Mouse (Mus musculus) G1E-ER4 (cell line): Measurements from ENCODE around the gene Itsn2. TPM values are rescaled to one million over a fixed set of nuclear protein-coding genes. Genes with fewer than 3 reads are reported as not detected.

Experiments
- GATA1 ChIP-seq: IDR thresholded peaks from one replicate; pipeline ENCODE4 v1.8.0; 2012; ENCODE audit warnings: low read length, inconsistent platforms
- polyA plus RNA-seq: library from polyadenylated mRNA; stranded (reverse); fragments of >175 nt; gene quantifications from 2 replicates; pipeline ENCODE4 v1.2.3, GENCODE M21; 2012

Gene Itsn2
- polyA plus RNA-seq, 1 experiment = 9.9 TPM

GRCm38 (mm10) chr12:4685441-4685840 lies 93.0 kb downstream of the Itsn2 start:
- no peak for TF ChIP-seq GATA1

DNA sequence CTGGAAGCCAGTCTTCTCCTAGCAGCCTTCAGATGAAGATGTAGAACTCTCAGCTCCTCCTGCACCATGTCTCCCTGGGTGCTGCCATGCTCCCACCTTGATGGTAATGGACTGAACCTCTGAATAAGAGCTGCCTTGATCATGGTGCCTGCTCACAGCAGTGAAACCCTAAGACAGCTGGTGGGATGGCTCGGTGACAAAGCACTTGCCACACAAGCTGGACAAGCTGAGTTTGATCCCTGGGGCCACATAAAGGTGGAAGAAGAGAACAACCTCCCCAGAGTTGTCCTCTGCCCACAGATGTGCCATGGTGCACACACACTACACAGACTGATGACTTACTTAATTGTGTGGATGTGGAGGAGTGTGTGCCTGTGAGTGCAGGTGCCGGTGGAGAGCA lies 95.9 kb downstream of the Itsn2 start:
- TF ChIP-seq GATA1 = no peak

DNA sequence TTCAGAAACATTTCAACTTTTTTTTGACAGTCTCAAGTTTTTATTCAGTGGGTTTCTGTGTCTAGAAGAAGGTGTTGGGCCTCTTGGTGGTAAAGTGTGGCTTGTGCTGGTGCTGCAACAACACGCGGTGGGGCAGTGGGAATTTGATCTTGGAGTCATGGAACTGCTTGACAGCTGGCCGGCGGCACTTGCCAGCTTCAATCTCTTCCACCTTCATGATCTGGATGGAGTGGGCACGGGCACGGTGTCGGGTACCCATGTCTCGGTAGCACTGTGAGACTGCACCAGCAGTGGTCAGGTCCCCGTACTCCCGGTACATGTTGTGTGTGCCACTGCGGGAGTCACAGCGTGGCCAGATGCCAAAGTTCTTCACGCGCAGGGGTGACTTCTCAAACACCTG lies 96.9 kb downstream of the Itsn2 start:
- TF ChIP-seq GATA1 = no peak

DNA sequence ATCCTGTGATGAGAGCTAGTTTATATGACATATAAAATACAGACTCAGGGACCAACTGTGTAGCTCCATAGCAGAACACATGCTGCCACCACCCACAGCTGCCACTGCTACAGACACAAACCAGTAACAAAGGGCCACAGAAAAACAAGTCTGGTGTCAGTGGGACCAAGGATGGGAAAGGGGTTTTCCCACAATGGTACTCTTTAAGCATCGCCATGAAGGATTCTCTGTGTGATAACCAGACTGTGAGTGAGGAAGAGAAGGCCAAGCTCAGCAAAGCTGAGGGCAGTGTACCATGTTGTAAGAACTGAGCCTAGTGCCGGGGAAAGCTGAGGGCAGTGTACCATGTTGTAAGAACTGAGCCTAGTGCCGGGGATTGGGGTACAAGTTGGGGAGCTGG lies 98.8 kb downstream of the Itsn2 start:
- no peak for TF ChIP-seq GATA1

DNA sequence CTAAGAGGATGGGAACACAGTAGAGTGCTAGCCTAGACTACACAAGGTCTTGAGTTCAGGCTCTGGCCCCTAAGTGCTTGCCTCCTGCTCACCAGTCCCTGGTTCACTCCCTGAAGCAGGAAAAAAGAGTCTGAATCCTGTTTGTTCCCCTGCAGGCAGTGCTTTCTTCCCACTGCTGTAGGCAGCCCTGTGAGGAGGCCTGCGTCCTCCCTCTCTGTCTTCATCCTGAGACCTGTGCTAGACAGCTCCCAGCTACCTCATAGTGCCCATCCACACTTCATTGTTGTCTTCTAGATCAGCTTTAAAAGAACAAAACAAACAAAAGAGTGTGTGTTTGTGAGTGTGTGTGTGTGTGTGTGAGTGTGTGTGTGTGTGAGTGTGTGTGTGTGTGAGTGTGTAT lies 102.1 kb downstream of the Itsn2 start:
- no peak for TF ChIP-seq GATA1

GRCm38 (mm10) chr12:4706175-4706574 lies 113.7 kb downstream of the Itsn2 start:
- no peak for TF ChIP-seq GATA1

DNA sequence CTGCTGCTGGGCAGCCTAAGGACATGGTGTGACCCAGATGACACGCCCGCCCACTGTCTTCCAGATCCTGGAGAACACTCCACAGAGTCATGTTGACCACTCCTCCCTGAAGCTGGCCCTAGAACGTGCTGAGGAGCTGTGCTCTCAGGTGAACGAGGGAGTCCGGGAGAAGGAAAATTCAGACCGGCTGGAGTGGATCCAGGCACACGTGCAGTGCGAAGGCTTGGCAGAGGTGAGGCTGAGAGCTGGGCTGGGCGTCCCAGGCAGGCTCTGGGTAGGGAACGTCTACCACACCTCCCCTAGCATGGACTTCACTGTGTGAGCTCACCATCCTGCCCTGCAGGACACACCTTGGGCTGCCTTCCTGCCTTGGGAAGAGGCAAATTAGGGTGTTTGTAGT lies 114.5 kb downstream of the Itsn2 start:
- TF ChIP-seq GATA1 = no peak

- no peak for TF ChIP-seq GATA1
These were observed 115.1 kb downstream of the Itsn2 start for GRCm38 (mm10) chr12:4707488-4708017.

DNA sequence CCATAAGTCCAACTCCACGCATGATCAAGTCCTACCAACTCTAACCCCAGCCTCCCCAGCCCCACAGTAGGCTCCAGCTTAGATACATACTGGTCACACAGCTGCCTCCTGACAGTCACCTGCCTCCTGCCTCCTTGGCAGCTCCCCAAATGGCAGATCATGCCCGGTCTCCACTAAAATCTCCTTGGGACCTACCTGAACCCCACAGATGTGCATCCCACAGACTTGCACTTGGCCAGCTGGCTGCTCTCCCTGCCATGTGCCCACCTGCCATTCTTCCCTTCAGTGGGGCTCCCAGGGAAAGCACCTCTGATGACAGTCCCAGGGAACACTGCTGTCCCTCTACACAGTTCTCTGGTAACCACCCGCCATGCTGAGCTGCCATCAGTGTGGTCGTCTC lies 115.9 kb downstream of the Itsn2 start:
- TF ChIP-seq GATA1 = no peak

DNA sequence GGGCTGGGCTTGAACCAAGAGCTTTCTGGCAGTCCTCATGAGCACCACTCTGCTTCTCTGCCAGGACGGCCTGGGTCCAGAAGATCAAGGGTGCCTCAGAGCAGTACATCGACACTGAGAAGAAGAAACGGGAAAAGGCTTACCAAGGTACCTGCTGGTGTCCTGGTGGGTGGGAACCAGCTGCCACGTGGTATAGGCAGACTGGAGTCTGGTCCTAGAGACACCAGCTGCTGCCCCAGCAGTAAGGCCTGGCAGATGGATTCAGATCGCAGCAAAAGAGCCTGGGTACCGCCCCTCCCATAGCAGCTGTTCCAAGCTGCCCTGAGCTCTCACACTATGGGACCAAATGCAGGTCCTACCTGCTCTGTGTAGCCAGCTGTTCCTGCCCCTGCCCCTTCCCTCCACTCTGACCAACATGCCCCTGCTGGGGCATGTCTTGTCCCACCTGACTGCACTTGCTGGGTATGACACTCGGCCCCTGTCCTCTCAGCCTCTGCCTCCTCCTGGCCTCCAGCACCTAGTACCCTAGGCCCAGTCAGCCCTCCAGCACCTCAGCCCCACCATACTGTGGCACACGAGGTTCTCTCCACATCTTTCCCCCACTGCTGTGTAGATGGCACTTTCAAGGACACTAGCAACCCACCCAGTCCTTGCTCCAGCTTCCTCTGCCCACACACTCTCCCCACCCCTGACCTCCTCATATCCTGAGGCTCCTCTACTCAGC lies 116.6 kb downstream of the Itsn2 start:
- TF ChIP-seq GATA1 = no peak

- TF ChIP-seq GATA1 = no peak
These were observed 117.5 kb downstream of the Itsn2 start for GRCm38 (mm10) chr12:4709926-4710325.

DNA sequence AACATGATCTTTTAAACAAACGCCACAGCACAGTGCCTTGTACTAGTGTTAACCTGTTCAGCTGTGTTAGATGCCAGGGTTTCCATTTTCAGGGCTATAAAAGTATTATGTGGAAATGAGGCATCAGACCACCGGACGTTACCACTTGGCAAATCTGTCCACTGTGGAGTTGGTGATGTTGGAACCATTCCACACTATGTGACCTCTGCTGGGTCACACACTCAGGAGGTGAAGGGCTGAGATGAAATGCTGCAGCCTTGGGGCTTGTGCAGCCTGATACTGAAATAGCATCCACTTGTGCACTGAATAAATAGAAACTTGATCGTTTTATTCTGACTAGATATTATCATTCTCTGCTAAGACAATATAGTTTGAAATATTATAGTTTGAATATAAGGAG lies 120.9 kb downstream of the Itsn2 start:
- no peak for TF ChIP-seq GATA1

GRCm38 (mm10) chr12:4715606-4716005 lies 123.2 kb downstream of the Itsn2 start:
- TF ChIP-seq GATA1 = no peak

DNA sequence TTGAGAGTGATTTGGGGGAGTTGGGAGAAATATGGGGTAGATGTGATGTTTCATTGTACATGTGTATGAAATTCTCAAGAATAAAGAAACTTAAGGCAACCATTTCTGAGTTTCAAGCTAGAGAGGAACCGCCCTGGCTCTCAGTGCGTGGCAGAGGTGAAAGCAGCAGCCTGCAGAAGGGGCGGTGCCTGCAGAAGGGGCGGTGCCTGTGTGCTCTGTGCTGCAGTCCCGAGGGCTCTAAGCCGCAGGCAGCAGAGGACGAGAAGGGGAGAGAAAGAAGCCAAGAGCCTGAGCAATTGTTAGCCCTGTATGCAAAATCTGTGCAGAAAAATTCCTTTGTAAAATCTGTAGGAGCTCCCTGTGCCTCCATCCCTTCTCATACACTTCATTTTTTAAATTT lies 125.0 kb downstream of the Itsn2 start:
- no peak for TF ChIP-seq GATA1

- peak; percentile 31 for TF ChIP-seq GATA1
These were observed 126.8 kb downstream of the Itsn2 start for GRCm38 (mm10) chr12:4719066-4719761.

DNA sequence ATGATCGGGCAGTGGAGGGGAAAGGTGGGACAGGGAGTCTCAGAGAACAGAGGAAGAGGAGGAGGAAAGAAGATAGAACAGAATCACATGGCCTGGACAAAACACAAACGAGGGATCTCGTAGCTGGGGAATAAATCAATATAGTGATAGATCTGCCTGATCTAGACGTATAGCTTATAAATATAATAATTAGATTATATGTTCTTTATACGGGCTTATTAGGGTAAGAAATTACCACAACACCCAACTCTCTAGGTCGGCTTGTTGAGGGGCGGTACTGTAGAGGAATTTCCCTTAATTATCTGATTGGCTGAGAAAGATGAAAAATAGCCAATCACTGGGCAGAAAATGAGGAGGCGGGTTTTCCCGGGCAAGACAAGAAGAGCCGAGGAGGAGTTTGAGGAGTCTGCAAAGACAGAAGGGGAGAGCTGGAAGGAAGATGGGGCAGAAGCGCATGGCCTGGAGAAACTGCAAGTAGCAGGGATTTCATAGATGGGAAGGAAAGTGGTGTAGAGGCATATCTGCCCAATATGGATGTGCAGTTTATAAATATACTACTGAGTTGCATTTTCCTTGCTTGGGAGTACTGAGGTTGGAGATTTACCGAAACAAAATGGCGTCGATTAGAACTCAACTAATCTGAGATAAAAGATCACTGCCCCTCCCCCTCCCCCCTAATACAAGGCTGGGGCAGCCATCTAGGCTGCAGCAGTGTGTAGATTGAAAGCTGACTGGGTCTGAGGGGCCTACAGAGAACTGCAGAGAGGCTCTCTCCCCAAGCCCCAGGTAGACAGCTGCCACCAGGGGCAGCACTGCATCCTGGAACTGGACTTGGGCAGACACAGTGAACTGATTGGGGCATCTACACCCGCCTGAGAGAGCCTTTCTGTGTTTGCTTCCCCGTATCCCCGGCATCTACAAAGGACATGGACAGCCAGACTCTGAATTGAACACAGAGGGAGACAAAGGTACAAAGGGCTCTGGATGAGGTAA lies 127.6 kb downstream of the Itsn2 start:
- TF ChIP-seq GATA1 = peak; percentile 18
